Mouse (Mus musculus) embryonic facial prominence, embryonic 15.5 days (tissue): ENCODE measurements at regions not wholly inside any gene's neighbourhood (a gene's known extent, or its start where the extent isn't known, plus 50 kb on each side); places are given as distances from the start of the nearest gene placed in this dataset.
A peak's percentile ranks its signal among the peaks of the same experiment; 100 is the strongest.

Source experiments
- ATAC-seq: fragments of 200-750 bp; cut with Nextera tagmentation; 2 replicates; pipeline ENCODE4 v1.8.0; 2017; ENCODE audit warnings: low read depth, moderate TSS enrichment; ENCODE audit not compliant: insufficient number of reproducible peaks, low FRiP score, low TSS enrichment
- H3K27ac ChIP-seq: fragments of 300-500 bp; sonication (generic); replicated peaks from 2 replicates; pipeline ENCODE4 v1.5.1; 2015; ENCODE audit warnings: mild to moderate bottlenecking, inconsistent platforms
- H3K27me3 ChIP-seq: fragments of 300-500 bp; sonication (generic); 2 replicates; pipeline ENCODE4 v1.6.1; 2015; ENCODE audit warnings: inconsistent platforms
- H3K36me3 ChIP-seq: fragments of 300-500 bp; sonication (generic); 2 replicates; pipeline ENCODE4 v1.6.1; 2015; ENCODE audit warnings: mild to moderate bottlenecking, inconsistent platforms
- H3K4me1 ChIP-seq: fragments of 300-500 bp; sonication (generic); 2 replicates; pipeline ENCODE4 v1.6.1; 2015; ENCODE audit warnings: inconsistent platforms
- H3K4me2 ChIP-seq: fragments of 300-500 bp; sonication (generic); replicated peaks from 2 replicates; pipeline ENCODE4 v1.6.1; 2015; ENCODE audit warnings: mild to moderate bottlenecking, inconsistent platforms
- H3K4me3 ChIP-seq: fragments of 300-500 bp; sonication (generic); replicated peaks from 2 replicates; pipeline ENCODE4 v1.5.1; 2015; ENCODE audit warnings: mild to moderate bottlenecking, inconsistent platforms
- H3K9ac ChIP-seq: fragments of 300-500 bp; sonication (generic); 2 replicates; pipeline ENCODE4 v1.6.1; 2015; ENCODE audit warnings: inconsistent platforms
- H3K9me3 ChIP-seq: fragments of 300-500 bp; sonication (generic); replicated peaks from 2 replicates; pipeline ENCODE4 v1.6.1; 2016; ENCODE audit warnings: inconsistent platforms
- WGBS: fragments of 180-500 bp; shearing (Covaris S2); methylation state at CpG from one replicate; pipeline ENCODE4 v1.1.7; 2015; 5-methylcytosine and 5-hydroxymethylcytosine counted together

- H3K36me3 ChIP-seq: no peaks in the 10 kb centered on the region
- WGBS: 69% methylated on average over 3 of the region's 3 CpGs
- ATAC-seq: no peak
Measured at GRCm38 (mm10) chr8:103381575-103381974, 596.1 kb upstream of the Cdh11 start.

GRCm38 (mm10) chr8:103391359-103391758 lies 605.9 kb upstream of the Cdh11 start:
- 83% methylated on average over 6 of the region's 6 CpGs for WGBS
- no peaks in the 10 kb centered on the region for H3K36me3 ChIP-seq
- no peaks in the 10 kb centered on the region for H3K9me3 ChIP-seq
- no peak for ATAC-seq
- no peak overlapping the region for H3K4me3 ChIP-seq
- no peaks in the 10 kb centered on the region for H3K27me3 ChIP-seq
- no peak overlapping the region for H3K9ac ChIP-seq
- H3K4me2 ChIP-seq: no peak overlapping the region
- H3K27ac ChIP-seq: no peak overlapping the region
- no peaks in the 10 kb centered on the region for H3K4me1 ChIP-seq

More at GRCm38 (mm10) chr8:103381575-103381974, 596.1 kb upstream of the Cdh11 start:
- no peak overlapping the region for H3K9ac ChIP-seq
- H3K9me3 ChIP-seq: no peaks in the 10 kb centered on the region
- H3K4me3 ChIP-seq: no peak overlapping the region
- no peak overlapping the region for H3K27ac ChIP-seq
- no peak overlapping the region for H3K4me2 ChIP-seq
- H3K27me3 ChIP-seq: no peaks in the 10 kb centered on the region
- H3K4me1 ChIP-seq: no peaks in the 10 kb centered on the region

- 39% methylated on average over 4 of the region's 4 CpGs for WGBS
- no peak for ATAC-seq
Measured at GRCm38 (mm10) chr8:103395316-103395715, 609.9 kb upstream of the Cdh11 start.

GRCm38 (mm10) chr8:103398179-103398578 lies 612.7 kb upstream of the Cdh11 start:
- Histone ChIP-seq H3K27ac (no peak overlapping the region), H3K4me1 (0 out of 2 replicates have a peak, but pooled peaks cover 5% of the 10 kb centered on the region), H3K36me3 (no peaks in the 10 kb centered on the region), H3K9me3 (no peaks in the 10 kb centered on the region; the same call in 1 of the 2 replicates), H3K9ac (no peak overlapping the region), H3K4me2 (no peak overlapping the region), H3K27me3 (no peaks in the 10 kb centered on the region), H3K4me3 (no peak overlapping the region)
- WGBS: 43% methylated on average over 3 of the region's 3 CpGs
- ATAC-seq: peak; percentile 63

More at GRCm38 (mm10) chr8:103395316-103395715, 609.9 kb upstream of the Cdh11 start:
- Histone ChIP-seq H3K27me3 (no peaks in the 10 kb centered on the region), H3K4me2 (no peak overlapping the region), H3K4me3 (no peak overlapping the region), H3K9me3 (no peaks in the 10 kb centered on the region), H3K9ac (no peak overlapping the region), H3K4me1 (0 out of 2 replicates have a peak, but pooled peaks cover 5% of the 10 kb centered on the region), H3K27ac (no peak overlapping the region), H3K36me3 (no peaks in the 10 kb centered on the region)

GRCm38 (mm10) chr8:103399466-103399865 lies 614.0 kb upstream of the Cdh11 start:
- Histone ChIP-seq H3K4me3 (no peak overlapping the region), H3K27me3 (no peaks in the 10 kb centered on the region), H3K27ac (no peak overlapping the region), H3K9me3 (no peaks in the 10 kb centered on the region; the same call in 1 of the 2 replicates), H3K4me2 (no peak overlapping the region), H3K9ac (no peak overlapping the region), H3K4me1 (0 out of 2 replicates have a peak, but pooled peaks cover 5% of the 10 kb centered on the region), H3K36me3 (no peaks in the 10 kb centered on the region)
- ATAC-seq: no peak
- 86% methylated on average over 3 of the region's 3 CpGs for WGBS

GRCm38 (mm10) chr8:103400143-103400542 lies 614.7 kb upstream of the Cdh11 start:
- Histone ChIP-seq H3K9me3 (no peaks in the 10 kb centered on the region; the same call in 1 of the 2 replicates), H3K4me2 (no peak overlapping the region)
- no peak for ATAC-seq

GRCm38 (mm10) chr8:103402731-103403130 lies 617.3 kb upstream of the Cdh11 start:
- Histone ChIP-seq H3K4me2 (no peak overlapping the region), H3K4me3 (no peak overlapping the region), H3K27ac (no peak overlapping the region), H3K9me3 (no peaks in the 10 kb centered on the region; the same call in 1 of the 2 replicates), H3K27me3 (no peaks in the 10 kb centered on the region), H3K36me3 (no peaks in the 10 kb centered on the region), H3K4me1 (peaks cover 5% of the 10 kb centered on the region; the same call in 1 of the 2 replicates), H3K9ac (no peak overlapping the region)
- 64% methylated on average over 3 of the region's 3 CpGs for WGBS
- no peak for ATAC-seq

More at GRCm38 (mm10) chr8:103400143-103400542, 614.7 kb upstream of the Cdh11 start:
- no peak overlapping the region for H3K27ac ChIP-seq
- H3K4me1 ChIP-seq: 0 out of 2 replicates have a peak, but pooled peaks cover 5% of the 10 kb centered on the region
- 69% methylated on average over 1 of the region's 1 CpGs for WGBS
- H3K27me3 ChIP-seq: no peaks in the 10 kb centered on the region
- H3K9ac ChIP-seq: no peak overlapping the region
- H3K4me3 ChIP-seq: no peak overlapping the region
- no peaks in the 10 kb centered on the region for H3K36me3 ChIP-seq

- 94% methylated on average over 4 of the region's 4 CpGs for WGBS
- Histone ChIP-seq H3K4me3 (no peak overlapping the region), H3K36me3 (no peaks in the 10 kb centered on the region), H3K4me2 (no peak overlapping the region), H3K27me3 (no peaks in the 10 kb centered on the region), H3K9ac (no peak overlapping the region), H3K27ac (no peak overlapping the region), H3K4me1 (peaks cover 9% of the 10 kb centered on the region), H3K9me3 (no peaks in the 10 kb centered on the region; the same call in 1 of the 2 replicates)
- ATAC-seq: no peak
Measured at GRCm38 (mm10) chr8:103403826-103404225, 618.4 kb upstream of the Cdh11 start.

- Histone ChIP-seq H3K36me3 (no peaks in the 10 kb centered on the region), H3K9ac (no peak overlapping the region), H3K4me1 (peaks cover 18% of the 10 kb centered on the region), H3K27me3 (no peaks in the 10 kb centered on the region), H3K4me3 (no peak overlapping the region), H3K9me3 (no peaks in the 10 kb centered on the region; the same call in 1 of the 2 replicates), H3K4me2 (no peak overlapping the region), H3K27ac (no peak overlapping the region)
- WGBS: 69% methylated on average over 12 of the region's 12 CpGs
- no peak for ATAC-seq
Measured at GRCm38 (mm10) chr8:103405787-103406186, 620.3 kb upstream of the Cdh11 start.

- no peak overlapping the region for H3K9ac ChIP-seq
- H3K4me1 ChIP-seq: peaks cover 18% of the 10 kb centered on the region
- H3K27ac ChIP-seq: no peak overlapping the region
- no peak overlapping the region for H3K4me2 ChIP-seq
- H3K4me3 ChIP-seq: no peak overlapping the region
- no peak for ATAC-seq
- no peaks in the 10 kb centered on the region for H3K9me3 ChIP-seq
- no peaks in the 10 kb centered on the region for H3K27me3 ChIP-seq
- WGBS: 82% methylated on average over 2 of the region's 2 CpGs
- H3K36me3 ChIP-seq: no peaks in the 10 kb centered on the region
Measured at GRCm38 (mm10) chr8:103406921-103407320, 621.5 kb upstream of the Cdh11 start.

- no peak for ATAC-seq
- Histone ChIP-seq H3K27me3 (no peaks in the 10 kb centered on the region), H3K4me3 (no peak overlapping the region), H3K9me3 (no peaks in the 10 kb centered on the region), H3K4me1 (peaks cover 18% of the 10 kb centered on the region), H3K27ac (no peak overlapping the region; the same call in 1 of the 2 replicates), H3K4me2 (no peak overlapping the region), H3K9ac (no peak overlapping the region), H3K36me3 (no peaks in the 10 kb centered on the region)
- WGBS: 75% methylated on average over 5 of the region's 5 CpGs
Measured at GRCm38 (mm10) chr8:103407631-103408030, 622.2 kb upstream of the Cdh11 start.

- H3K4me1 ChIP-seq: peaks cover 18% of the 10 kb centered on the region
- H3K9me3 ChIP-seq: no peaks in the 10 kb centered on the region
- peak overlapping the region; percentile 78 for H3K27ac ChIP-seq
- no peaks in the 10 kb centered on the region for H3K36me3 ChIP-seq
- ATAC-seq: no peak
- 48% methylated on average over 3 of the region's 3 CpGs for WGBS
- no peak overlapping the region for H3K4me2 ChIP-seq
- H3K9ac ChIP-seq: no peak overlapping the region
- no peak overlapping the region for H3K4me3 ChIP-seq
- no peaks in the 10 kb centered on the region for H3K27me3 ChIP-seq
Measured at GRCm38 (mm10) chr8:103408411-103408810, 623.0 kb upstream of the Cdh11 start.
